Mouse (Mus musculus) kidney, adult 2 months (tissue): ENCODE data around the gene Pgs1.

Source experiments
- CTCF ChIP-seq: fragments of 200-500 bp; conservative IDR thresholded peaks from 2 replicates; pipeline ENCODE4 v1.5.1; 2011; ENCODE audit warnings: low read depth, mild to moderate bottlenecking, control low read depth, low read length, moderate library complexity, mixed read lengths; ENCODE audit not compliant: insufficient read depth, insufficient read length
- POLR2A ChIP-seq: fragments of 200-500 bp; IDR thresholded peaks from one replicate; pipeline ENCODE4 v1.6.1; 2011; ENCODE audit warnings: low read depth, low read length, control low read depth

DNA sequence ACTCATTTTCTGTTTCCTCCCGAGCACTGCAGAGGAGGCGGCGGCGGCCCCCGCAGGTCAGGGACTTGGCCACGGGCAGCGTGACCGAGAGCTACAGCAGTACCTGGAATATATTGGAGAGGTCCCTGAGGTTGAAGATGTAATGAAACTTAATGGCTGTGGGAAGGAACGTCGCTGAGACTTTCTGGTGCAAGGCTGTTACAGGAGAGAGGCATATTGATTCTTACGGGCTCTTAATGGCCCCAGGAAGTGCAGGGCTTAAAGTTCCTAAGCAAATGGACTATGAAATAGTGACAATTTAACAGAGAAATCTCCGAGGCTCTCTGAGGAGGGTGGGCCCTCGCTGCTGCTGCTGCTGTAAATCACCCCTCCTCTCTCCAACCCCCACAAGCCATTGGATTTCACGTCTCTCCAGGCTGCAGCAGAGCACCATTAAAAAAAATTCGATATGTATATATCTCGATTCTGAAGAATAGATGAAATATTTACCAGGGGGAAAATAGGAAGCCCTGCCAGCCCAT, 82.8 kb downstream of the Pgs1 start:
- TF ChIP-seq CTCF: no peak
- no peak for TF ChIP-seq POLR2A
